Mouse (Mus musculus) induced T-regulatory cell, adult 2 months (primary cell): ENCODE measurements around the gene Hsd17b14.

Experiments
- DNase-seq: peaks from one replicate; pipeline ENCODE4 v3.0.0-alpha.2; 2012; ENCODE audit warnings: low read depth

Gene Hsd17b14

GRCm38 (mm10) chr7:45598960-45599879 lies 44.5 kb downstream of the Hsd17b14 start:
- DNase-seq = no peak

- DNase-seq = no peak
Measured at GRCm38 (mm10) chr7:45605704-45606289, 51.1 kb downstream of the Hsd17b14 start.

GRCm38 (mm10) chr7:45609511-45609910 lies 54.8 kb downstream of the Hsd17b14 start:
- no peak for DNase-seq

GRCm38 (mm10) chr7:45616277-45616676 lies 61.6 kb downstream of the Hsd17b14 start:
- no peak for DNase-seq

GRCm38 (mm10) chr7:45617042-45617695 lies 62.5 kb downstream of the Hsd17b14 start, which contains the start of gene Fut1:
Gene Fut1, plus strand, starts transcription at chr7:45617289.
- no peak for DNase-seq
